Mouse (Mus musculus) stomach, postnatal 0 days (tissue): ENCODE data around the gene Arhgap24.

ENCODE experiments used
- CTCF ChIP-seq: IDR thresholded peaks from 2 replicates; pipeline ENCODE4 v1.5.1; 2016; ENCODE audit warnings: antibody characterized with exemption, low read depth, mild to moderate bottlenecking, moderate library complexity
- EP300 ChIP-seq: optimal IDR thresholded peaks from 2 replicates; pipeline ENCODE3; 2016; ENCODE audit warnings: antibody characterized with exemption

DNA sequence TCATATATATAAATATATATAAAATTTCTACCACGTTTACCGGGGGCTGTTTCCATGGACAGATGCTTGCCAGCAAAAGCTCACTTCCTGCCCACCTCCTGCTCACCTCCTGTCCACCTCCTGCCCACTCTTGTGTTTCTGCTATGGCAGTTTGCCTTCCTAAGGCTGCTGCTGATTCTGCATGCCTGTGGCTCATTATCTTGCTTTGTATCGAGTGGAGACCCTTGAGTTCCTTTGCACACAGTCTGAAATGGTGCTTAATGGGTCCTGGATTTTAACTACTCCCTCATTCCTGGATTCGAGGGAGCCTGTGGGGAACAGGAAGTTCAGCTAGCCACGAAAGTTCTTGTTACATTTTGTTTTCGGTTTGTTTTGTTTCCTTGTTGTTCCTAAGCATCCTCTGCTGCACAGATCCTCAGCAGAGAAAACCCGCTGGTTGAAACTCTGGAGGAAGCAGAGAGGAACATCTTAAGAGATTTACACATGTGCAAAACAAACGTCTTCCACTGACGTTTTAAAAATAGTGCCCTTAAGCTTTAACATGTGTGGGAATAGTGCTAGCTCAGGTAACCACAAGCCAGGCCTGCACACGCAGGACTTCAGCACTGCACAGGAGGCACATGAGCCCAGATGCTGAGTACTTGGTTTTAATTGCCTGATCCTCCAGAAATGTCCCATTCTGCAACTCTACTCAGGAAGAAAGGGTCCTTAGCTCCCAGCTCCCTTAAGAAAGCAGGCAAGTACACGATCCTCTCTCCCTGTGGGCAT is 69.9 kb downstream of the Arhgap24 start:
- TF ChIP-seq CTCF (no peak), EP300 (no peak)
